Mouse (Mus musculus) ES-E14 (cell line): ENCODE measurements around the gene Gsta2.

Experiments
- CHD2 ChIP-seq: IDR thresholded peaks from 2 replicates; pipeline ENCODE4 v1.6.1; 2014; ENCODE audit warnings: mild to moderate bottlenecking, low read depth, low read length, inconsistent platforms
- HCFC1 ChIP-seq: IDR thresholded peaks from 2 replicates; pipeline ENCODE4 v1.6.1; 2012; ENCODE audit warnings: low read length, inconsistent platforms, borderline replicate concordance; ENCODE audit not compliant: insufficient read depth
- MAFK ChIP-seq: IDR thresholded peaks from 2 replicates; pipeline ENCODE4 v1.6.1; 2014; ENCODE audit warnings: mild to moderate bottlenecking, low read depth, low read length, inconsistent platforms; ENCODE audit not compliant: insufficient read depth
- ZNF384 ChIP-seq: IDR thresholded peaks from 2 replicates; pipeline ENCODE4 v1.6.1; 2012; ENCODE audit warnings: low read depth, low read length, inconsistent platforms

DNA sequence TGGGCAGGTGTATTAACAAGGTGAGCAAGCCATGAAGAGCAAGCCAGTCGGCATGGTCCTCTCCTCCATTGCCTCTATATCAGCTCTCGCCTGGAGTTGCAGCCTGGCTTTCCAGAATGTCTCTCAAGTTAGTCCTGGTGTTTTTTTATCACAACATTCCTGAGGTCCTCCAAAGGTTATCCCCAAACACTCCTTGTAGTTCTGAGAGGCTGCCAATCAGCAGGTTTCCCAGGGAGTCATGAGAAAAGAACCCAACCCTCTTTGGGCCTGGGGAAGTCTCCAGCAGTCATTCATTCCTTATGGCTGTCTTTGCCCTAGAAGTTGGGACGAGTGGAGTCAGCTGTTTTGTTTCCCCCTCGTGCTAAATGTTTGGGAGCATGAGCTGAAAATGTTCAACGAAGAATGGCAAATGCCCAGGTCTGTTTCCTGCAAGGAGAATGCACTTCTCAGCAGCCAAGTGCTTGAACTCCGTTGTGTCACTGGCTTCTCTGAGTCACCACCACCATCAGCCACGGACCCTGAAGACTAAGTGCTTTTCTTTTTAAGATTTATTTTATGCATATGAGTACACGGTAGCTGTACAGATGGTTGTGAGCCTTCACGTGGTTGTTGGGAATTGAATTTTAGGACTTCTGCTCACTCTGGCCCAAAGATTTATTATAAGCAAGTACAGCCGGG lies 17.4 kb upstream of the Gsta2 start:
- TF ChIP-seq HCFC1 (no peak), CHD2 (no peak), ZNF384 (peak; percentile 13; the same call in 1 of the 2 replicates), MAFK (no peak)
